Mouse (Mus musculus) megakaryocyte, embryonic 14.5 days (primary cell): ENCODE measurements around the gene Smim14. TPM values are rescaled to one million over a fixed set of nuclear protein-coding genes. Genes with fewer than 3 reads are reported as not detected.

ENCODE experiments used
- H3K27me3 ChIP-seq: replicated peaks from 2 replicates; pipeline ENCODE3; 2012; ENCODE audit warnings: inconsistent platforms
- H3K36me3 ChIP-seq: replicated peaks from 2 replicates; pipeline ENCODE3; 2012; ENCODE audit warnings: low read length, inconsistent platforms, mixed read lengths
- H3K4me1 ChIP-seq: 2 replicates; pipeline ENCODE4 v1.6.1; 2012; ENCODE audit warnings: inconsistent platforms
- H3K4me3 ChIP-seq: replicated peaks from 2 replicates; pipeline ENCODE3; 2012; ENCODE audit warnings: moderate library complexity, mild to moderate bottlenecking, inconsistent platforms
- H3K9me3 ChIP-seq: 2 replicates; pipeline ENCODE4 v1.6.1; 2012; ENCODE audit warnings: inconsistent platforms
- FLI1 ChIP-seq: IDR thresholded peaks from 2 replicates; pipeline ENCODE4 v1.6.1; 2012; ENCODE audit warnings: low read length, inconsistent platforms, mixed read lengths
- GATA1 ChIP-seq: IDR thresholded peaks from 3 replicates; pipeline ENCODE4 v1.6.1; 2012; ENCODE audit warnings: mixed read lengths, low read length, inconsistent platforms, borderline replicate concordance
- polyA plus RNA-seq: library from polyadenylated mRNA; stranded (reverse); fragments of >175 nt; gene quantifications from 2 replicates; pipeline ENCODE4 v1.2.3, GENCODE M21; 2012; ENCODE audit warnings: low replicate concordance; ENCODE audit not compliant: insufficient read depth

Smim14 gene
- polyA plus RNA-seq, 1 experiment, result 60.5 TPM

GRCm38 (mm10) chr5:65492716-65493531, 44.1 kb downstream of the Smim14 start, which contains the start of gene Gm43552:
Gm43552 (minus strand) TSS chr5:65492833.
- Histone ChIP-seq H3K36me3 (peaks cover 13% of the 10 kb centered on the region), H3K27me3 (no peaks in the 10 kb centered on the region), H3K4me1 (peaks cover 60% of the 10 kb centered on the region), H3K4me3 (peak within 1 kb of the TSS; percentile 95), H3K9me3 (no peaks in the 10 kb centered on the region)
- TF ChIP-seq FLI1 (no peak), GATA1 (no peak)

GRCm38 (mm10) chr5:65491767-65492715, 44.9 kb downstream of the Smim14 start:
- no peaks in the 10 kb centered on the region for H3K9me3 ChIP-seq
- H3K4me1 ChIP-seq, result peaks cover 68% of the 10 kb centered on the region
- no peak for TF ChIP-seq GATA1
- TF ChIP-seq FLI1, result no peak
- H3K27me3 ChIP-seq, result no peaks in the 10 kb centered on the region
- peak overlapping the region; percentile 95 for H3K4me3 ChIP-seq
- peaks cover 16% of the 10 kb centered on the region for H3K36me3 ChIP-seq

- H3K4me3 ChIP-seq, result peak overlapping the region; percentile 59
- H3K27me3 ChIP-seq, result no peaks in the 10 kb centered on the region
- TF ChIP-seq FLI1, result no peak
- no peak for TF ChIP-seq GATA1
- H3K36me3 ChIP-seq, result peaks cover 16% of the 10 kb centered on the region
- peaks cover 86% of the 10 kb centered on the region for H3K4me1 ChIP-seq
- H3K9me3 ChIP-seq, result no peaks in the 10 kb centered on the region
Measured at GRCm38 (mm10) chr5:65489830-65490229, 47.2 kb downstream of the Smim14 start.

- Histone ChIP-seq H3K4me1 (peaks cover 86% of the 10 kb centered on the region), H3K27me3 (no peaks in the 10 kb centered on the region), H3K9me3 (no peaks in the 10 kb centered on the region), H3K4me3 (peak overlapping the region; percentile 42), H3K36me3 (peaks cover 16% of the 10 kb centered on the region)
- TF ChIP-seq GATA1 (no peak), FLI1 (no peak)
Measured at GRCm38 (mm10) chr5:65488725-65489124, 48.3 kb downstream of the Smim14 start.

GRCm38 (mm10) chr5:65487381-65487780, 49.6 kb downstream of the Smim14 start:
- H3K4me1 ChIP-seq, result peaks cover 91% of the 10 kb centered on the region
- H3K4me3 ChIP-seq, result peak overlapping the region; percentile 86

GRCm38 (mm10) chr5:65486514-65486913, 50.5 kb downstream of the Smim14 start:
- H3K4me3 ChIP-seq, result no peak overlapping the region
- peaks cover 96% of the 10 kb centered on the region for H3K4me1 ChIP-seq
- TF ChIP-seq FLI1 (no peak), GATA1 (no peak)
- H3K9me3 ChIP-seq, result no peaks in the 10 kb centered on the region
- H3K36me3 ChIP-seq, result peaks cover 24% of the 10 kb centered on the region
- H3K27me3 ChIP-seq, result no peaks in the 10 kb centered on the region

More at GRCm38 (mm10) chr5:65487381-65487780, 49.6 kb downstream of the Smim14 start:
- peaks cover 19% of the 10 kb centered on the region for H3K36me3 ChIP-seq
- no peaks in the 10 kb centered on the region for H3K9me3 ChIP-seq
- H3K27me3 ChIP-seq, result no peaks in the 10 kb centered on the region
- no peak for TF ChIP-seq GATA1
- no peak for TF ChIP-seq FLI1

- Histone ChIP-seq H3K4me3 (peak overlapping the region; percentile 88), H3K4me1 (peaks cover 94% of the 10 kb centered on the region), H3K9me3 (no peaks in the 10 kb centered on the region), H3K27me3 (no peaks in the 10 kb centered on the region), H3K36me3 (peaks cover 22% of the 10 kb centered on the region)
- TF ChIP-seq FLI1 (no peak), GATA1 (no peak)
Measured at GRCm38 (mm10) chr5:65482996-65483395, 54.0 kb downstream of the Smim14 start.

- Histone ChIP-seq H3K36me3 (peaks cover 29% of the 10 kb centered on the region), H3K27me3 (no peaks in the 10 kb centered on the region), H3K9me3 (no peaks in the 10 kb centered on the region), H3K4me3 (peak overlapping the region; percentile 74), H3K4me1 (peaks cover 87% of the 10 kb centered on the region)
- TF ChIP-seq GATA1 (peak; percentile 91; the same call in 2 of the 3 replicates), FLI1 (peak; percentile 72)
Measured at GRCm38 (mm10) chr5:65480511-65480910, 56.5 kb downstream of the Smim14 start.

GRCm38 (mm10) chr5:65479681-65480445, 57.1 kb downstream of the Smim14 start:
- Histone ChIP-seq H3K4me1 (peaks cover 89% of the 10 kb centered on the region), H3K27me3 (no peaks in the 10 kb centered on the region), H3K9me3 (no peaks in the 10 kb centered on the region), H3K36me3 (peaks cover 33% of the 10 kb centered on the region), H3K4me3 (peak overlapping the region; percentile 74)
- no peak for TF ChIP-seq GATA1
- no peak for TF ChIP-seq FLI1
